Mouse (Mus musculus) spleen, adult 2 months (tissue): Measurements from ENCODE around the gene Wnk2.

Source experiments
- CTCF ChIP-seq: fragments of 200-500 bp; IDR thresholded peaks from 2 replicates; pipeline ENCODE4 v1.5.1; 2011; ENCODE audit warnings: mild to moderate bottlenecking, inconsistent platforms; ENCODE audit not compliant: insufficient read depth, insufficient read length, insufficient replicate concordance; ENCODE audit errors: extremely low read depth
- POLR2A ChIP-seq: fragments of 200-500 bp; IDR thresholded peaks from 2 replicates; pipeline ENCODE4 v1.6.1; 2011; ENCODE audit warnings: low read depth, low read length, inconsistent platforms

- TF ChIP-seq CTCF (no peak), POLR2A (no peak)
These were observed 33.7 kb downstream of the Wnk2 start for GRCm38 (mm10) chr13:49114116-49114515.
